Mouse (Mus musculus) gastrocnemius, postnatal 14 days (tissue): ENCODE results near the gene Qtrt1. TPM values are rescaled to one million over a fixed set of nuclear protein-coding genes. Genes with fewer than 3 reads are reported as not detected.
"Not testable (repeated sequence)": the region's sequence is repeated elsewhere in the genome, so short reads cannot be mapped to it uniquely, and the experiment has no call there.

Source experiments
- DNase-seq: peaks from one replicate; pipeline ENCODE4 v3.0.0; 2021; ENCODE audit warnings: mixed read lengths
- intact Hi-C: fragments of 180-260 bp; cut with DNase I; formaldehyde crosslinking; loops from one replicate; pipeline ENCODE4 v1.15.1; 2025; ENCODE audit warnings: low total_unique reads
- total RNA-seq, 2 experiments: library from RNA; stranded (reverse); gene quantifications; 2 replicates each; pipeline ENCODE4 v1.2.3; 2021

Gene Qtrt1
- total RNA-seq, 2 experiments from 2014 or later, result 5.5 to 8.1 TPM

DNA sequence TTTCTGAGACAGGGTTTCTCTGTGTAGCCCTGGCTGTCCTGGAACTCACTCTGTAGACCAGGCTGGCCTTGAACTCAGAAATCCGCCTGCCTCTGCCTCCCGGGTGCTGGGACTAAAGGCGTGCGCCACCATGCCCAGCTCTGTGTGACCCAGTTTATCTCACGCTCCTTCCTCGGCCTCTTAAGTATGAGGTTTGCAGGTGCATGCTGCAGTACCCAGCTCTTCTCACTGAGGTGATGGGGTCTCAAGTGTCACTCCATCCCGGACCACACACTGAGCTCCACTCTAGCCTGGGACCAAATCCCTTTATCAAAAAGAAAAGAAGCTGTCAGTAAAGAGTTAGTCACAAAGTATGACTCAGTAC, 52.9 kb downstream of the Qtrt1 start:
- not testable (repeated sequence) for DNase-seq
- intact Hi-C loops, result loop anchor here (10.0 kb wide), 1 partner anchor 150 kb away; the partner anchor contains the start of gene Ap1m2

DNA sequence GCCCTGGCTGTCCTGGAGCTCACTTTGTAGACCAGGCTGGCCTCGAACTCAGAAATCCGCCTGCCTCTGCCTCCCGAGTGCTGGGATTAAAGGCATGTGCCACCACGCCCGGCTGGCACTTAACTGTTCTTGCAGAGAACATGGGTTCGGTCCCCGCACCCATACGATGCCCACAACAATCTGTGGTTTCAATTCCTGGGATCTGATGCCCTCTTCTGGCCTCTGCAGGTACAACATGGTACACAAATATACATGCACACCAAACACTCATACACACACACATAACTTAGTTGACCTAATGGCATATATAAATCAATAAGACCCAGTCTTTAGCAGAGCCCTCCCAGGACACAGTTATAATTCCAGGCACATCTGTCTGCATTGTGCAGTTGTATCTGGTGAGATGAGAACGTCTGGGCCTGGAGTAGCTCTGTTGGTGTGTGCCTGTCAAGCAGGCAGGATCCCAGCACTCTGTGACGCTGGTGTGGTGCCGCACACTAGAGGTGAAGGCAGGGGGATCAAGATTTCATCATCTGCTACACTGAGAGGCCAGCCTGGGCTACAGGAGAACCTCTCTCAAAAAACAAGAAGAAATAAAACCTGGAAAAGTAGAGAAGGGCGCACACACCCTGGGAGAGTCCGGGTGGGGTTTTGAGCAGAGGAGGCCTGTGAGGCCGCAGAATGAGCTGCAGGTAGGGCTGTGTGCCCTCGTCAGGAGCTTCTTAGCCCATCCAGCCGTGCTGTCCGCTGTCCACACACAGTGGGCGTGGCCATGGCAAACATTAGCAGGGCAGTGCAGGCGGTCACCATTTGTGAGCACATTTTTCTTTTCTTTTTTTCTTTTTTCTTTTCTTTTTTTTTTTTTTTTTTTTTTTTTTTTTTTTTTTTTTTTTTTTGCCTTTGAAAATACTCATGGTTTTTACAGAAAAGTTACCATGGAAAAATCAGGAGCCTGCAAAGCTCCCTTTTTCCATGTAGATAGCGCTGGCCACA, 57.7 kb downstream of the Qtrt1 start:
- intact Hi-C loops, result loop anchor here (5.0 to 10.0 kb wide), 2 partner anchors 52 to 155 kb away; partner anchors contain the start of gene Ap1m2
- peak; percentile 30 for DNase-seq

Other genes with a start within 250 kb of the Qtrt1 start
- gene Pde4a, start 246.1 kb upstream of the Qtrt1 start, total RNA-seq, result 10 to 100 TPM; 26.1 to 27.1 TPM
- gene Keap1, start 172.5 kb upstream of the Qtrt1 start, total RNA-seq, result 10 to 100 TPM; 53.6 to 55.2 TPM
- gene S1pr5, start 163.4 kb upstream of the Qtrt1 start, total RNA-seq, result under 1 TPM; 0.10 to 0.27 TPM
- 10 to 100 TPM; 36.2 to 39.6 TPM for gene Atg4d, start 146.5 kb upstream of the Qtrt1 start, total RNA-seq
- 10 to 100 TPM; 10.5 to 11.9 TPM for gene Kri1, start 123.9 kb upstream of the Qtrt1 start, total RNA-seq
- 10 to 100 TPM; 12.0 to 13.2 TPM for gene Cdkn2d, start 120.4 kb upstream of the Qtrt1 start, total RNA-seq
- not detected for gene Ap1m2, start 99.5 kb upstream of the Qtrt1 start, total RNA-seq
- gene Slc44a2, start 91.1 kb upstream of the Qtrt1 start, total RNA-seq, result 100 to 1,000 TPM; 104 to 117 TPM
- gene Ilf3, start 44.0 kb upstream of the Qtrt1 start, total RNA-seq, result 10 to 100 TPM; 22.3 to 28.5 TPM
- 10 to 100 TPM; 47.8 to 48.0 TPM for gene Dnm2, start 13.1 kb downstream of the Qtrt1 start, total RNA-seq
- 10 to 100 TPM; 25.9 to 29.3 TPM for gene Tmed1, start 98.4 kb downstream of the Qtrt1 start, total RNA-seq
- gene AB124611, start 114.3 kb downstream of the Qtrt1 start, total RNA-seq, result 1 to 10 TPM; 1.0 to 1.5 TPM
- 10 to 100 TPM; 62.8 to 68.0 TPM for gene Carm1, start 135.1 kb downstream of the Qtrt1 start, total RNA-seq
- 10 to 100 TPM; 41.4 to 44.5 TPM for gene Timm29, start 180.9 kb downstream of the Qtrt1 start, total RNA-seq
- 1 to 10 TPM; 4.6 to 5.8 TPM for gene Yipf2, start 181.0 kb downstream of the Qtrt1 start, total RNA-seq
- 10 to 100 TPM; 42.5 to 49.8 TPM for gene Smarca4, start 204.3 kb downstream of the Qtrt1 start, total RNA-seq